Mouse (Mus musculus) midbrain, embryonic 14.5 days (tissue): ENCODE data around the gene Igfals. TPM values are rescaled to one million over a fixed set of nuclear protein-coding genes. Genes with fewer than 3 reads are reported as not detected.
A peak's percentile ranks its signal among the peaks of the same experiment; 100 is the strongest.

Source experiments
- ATAC-seq: fragments of 200-750 bp; cut with Nextera tagmentation; 2 replicates; pipeline ENCODE4 v1.8.0; 2017; ENCODE audit warnings: moderate number of reproducible peaks, moderate library complexity; ENCODE audit not compliant: low FRiP score, low TSS enrichment
- DNase-seq: peaks from one replicate; pipeline ENCODE4 v3.0.0-alpha.2; 2015
- H3K27ac ChIP-seq: fragments of 300-500 bp; sonication (generic); replicated peaks from 2 replicates; pipeline ENCODE4 v1.5.1; 2014; ENCODE audit warnings: mild to moderate bottlenecking, low read depth, low read length, moderate library complexity
- H3K27me3 ChIP-seq: fragments of 300-500 bp; sonication (generic); 2 replicates; pipeline ENCODE4 v1.6.1; 2014; ENCODE audit warnings: low read length, control low read depth, mixed read lengths; ENCODE audit not compliant: control insufficient read depth, insufficient read depth
- H3K36me3 ChIP-seq: fragments of 300-500 bp; sonication (generic); 2 replicates; pipeline ENCODE4 v1.6.1; 2014; ENCODE audit warnings: low read length, control low read depth; ENCODE audit not compliant: control insufficient read depth, insufficient read depth
- H3K4me1 ChIP-seq: fragments of 300-500 bp; sonication (generic); 2 replicates; pipeline ENCODE4 v1.6.1; 2014; ENCODE audit warnings: mild to moderate bottlenecking, antibody characterized with exemption, low read length, control low read depth; ENCODE audit not compliant: control insufficient read depth, insufficient read depth
- H3K4me2 ChIP-seq: fragments of 300-500 bp; sonication (generic); 2 replicates; pipeline ENCODE4 v1.6.1; 2014; ENCODE audit warnings: mild to moderate bottlenecking, low read length, moderate library complexity
- H3K4me3 ChIP-seq: fragments of 300-500 bp; sonication (generic); replicated peaks from 2 replicates; pipeline ENCODE4 v1.5.1; 2014; ENCODE audit warnings: low read depth, low read length
- H3K9ac ChIP-seq: fragments of 300-500 bp; sonication (generic); replicated peaks from 2 replicates; pipeline ENCODE4 v1.6.1; 2014; ENCODE audit warnings: mild to moderate bottlenecking, low read length, moderate library complexity
- H3K9me3 ChIP-seq: fragments of 300-500 bp; sonication (generic); 2 replicates; pipeline ENCODE4 v1.6.1; 2016; ENCODE audit warnings: low read length, control low read depth, mixed read lengths; ENCODE audit not compliant: control insufficient read depth
- WGBS: fragments of 180-500 bp; shearing (Covaris S2); extraction: QIAGEN DNeasy Blood & Tissue Kit; methylation state at CpG from one replicate; pipeline ENCODE4 v1.1.7; 2014; 5-methylcytosine and 5-hydroxymethylcytosine counted together
- polyA plus RNA-seq: library from polyadenylated mRNA; unstranded; fragments of >200 nt; fragmentation: Nextera tagmentation; extraction: Ambion mirVana; gene quantifications from 2 replicates; pipeline ENCODE4 v1.2.1, GENCODE M21; 2014

Igfals gene
- polyA plus RNA-seq = 0.18 TPM in 1 of 2 replicates, not detected in the other

- no peaks in the 10 kb centered on the region for H3K27me3 ChIP-seq
- ATAC-seq = no peak
- no peak within 1 kb of the TSS for H3K4me3 ChIP-seq
- no peak within 1 kb of the TSS for H3K9ac ChIP-seq
- peaks cover 47% of the 10 kb centered on the region for H3K36me3 ChIP-seq
- no peaks in the 10 kb centered on the region for H3K4me1 ChIP-seq
- no peak within 1 kb of the TSS for H3K4me2 ChIP-seq
- H3K9me3 ChIP-seq = no peaks in the 10 kb centered on the region
- DNase-seq = no peak
- 85% methylated on average over 8 of the region's 8 CpGs for WGBS
- H3K27ac ChIP-seq = no peak within 1 kb of the TSS
These were observed at the start of gene Igfals for GRCm38 (mm10) chr17:24865776-24866175. Gene Igfals (plus strand): TSS chr17:24865997.

GRCm38 (mm10) chr17:24817503-24817902, 48.3 kb upstream of the Igfals start:
- Histone ChIP-seq H3K9ac (no peak overlapping the region), H3K9me3 (no peaks in the 10 kb centered on the region), H3K4me1 (no peaks in the 10 kb centered on the region), H3K4me2 (no peak overlapping the region), H3K4me3 (no peak overlapping the region), H3K27ac (no peak overlapping the region), H3K36me3 (no peaks in the 10 kb centered on the region), H3K27me3 (no peaks in the 10 kb centered on the region)
- WGBS = 55% methylated on average over 1 of the region's 1 CpGs
- ATAC-seq (no peak), DNase-seq (peak; percentile 62)

- DNase-seq (no peak), ATAC-seq (no peak)
- Histone ChIP-seq H3K4me3 (no peak overlapping the region), H3K27ac (no peak overlapping the region), H3K27me3 (no peaks in the 10 kb centered on the region), H3K4me1 (no peaks in the 10 kb centered on the region), H3K4me2 (no peak overlapping the region), H3K9me3 (no peaks in the 10 kb centered on the region), H3K9ac (no peak overlapping the region), H3K36me3 (no peaks in the 10 kb centered on the region)
- 52% methylated on average over 6 of the region's 6 CpGs for WGBS
These were observed 47.6 kb upstream of the Igfals start for GRCm38 (mm10) chr17:24818172-24818571.

DNA sequence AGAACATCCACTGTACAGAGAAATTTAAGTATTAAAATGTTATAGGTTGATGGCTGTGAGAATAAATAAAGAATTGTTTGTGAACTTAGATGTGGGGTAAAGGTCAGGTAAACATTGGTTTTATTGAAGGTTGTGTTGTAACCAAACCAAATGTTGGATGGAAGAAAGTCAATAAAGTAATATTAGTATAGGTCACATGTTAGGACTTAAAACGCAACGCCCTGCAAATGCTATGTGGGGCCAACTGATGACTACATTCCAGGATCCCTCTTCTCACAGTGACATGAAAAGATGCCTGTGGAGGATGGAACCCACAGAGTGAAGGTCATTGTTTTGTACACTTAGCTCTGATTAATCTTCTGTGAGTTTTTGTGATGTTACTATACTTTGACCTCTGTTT, 46.3 kb upstream of the Igfals start:
- Histone ChIP-seq H3K9ac (no peak overlapping the region), H3K4me3 (no peak overlapping the region), H3K9me3 (no peaks in the 10 kb centered on the region), H3K4me2 (no peak overlapping the region), H3K36me3 (no peaks in the 10 kb centered on the region), H3K27me3 (no peaks in the 10 kb centered on the region), H3K27ac (no peak overlapping the region), H3K4me1 (no peaks in the 10 kb centered on the region)
- 78% methylated on average over 2 of the region's 2 CpGs for WGBS
- ATAC-seq (no peak), DNase-seq (no peak)

DNA sequence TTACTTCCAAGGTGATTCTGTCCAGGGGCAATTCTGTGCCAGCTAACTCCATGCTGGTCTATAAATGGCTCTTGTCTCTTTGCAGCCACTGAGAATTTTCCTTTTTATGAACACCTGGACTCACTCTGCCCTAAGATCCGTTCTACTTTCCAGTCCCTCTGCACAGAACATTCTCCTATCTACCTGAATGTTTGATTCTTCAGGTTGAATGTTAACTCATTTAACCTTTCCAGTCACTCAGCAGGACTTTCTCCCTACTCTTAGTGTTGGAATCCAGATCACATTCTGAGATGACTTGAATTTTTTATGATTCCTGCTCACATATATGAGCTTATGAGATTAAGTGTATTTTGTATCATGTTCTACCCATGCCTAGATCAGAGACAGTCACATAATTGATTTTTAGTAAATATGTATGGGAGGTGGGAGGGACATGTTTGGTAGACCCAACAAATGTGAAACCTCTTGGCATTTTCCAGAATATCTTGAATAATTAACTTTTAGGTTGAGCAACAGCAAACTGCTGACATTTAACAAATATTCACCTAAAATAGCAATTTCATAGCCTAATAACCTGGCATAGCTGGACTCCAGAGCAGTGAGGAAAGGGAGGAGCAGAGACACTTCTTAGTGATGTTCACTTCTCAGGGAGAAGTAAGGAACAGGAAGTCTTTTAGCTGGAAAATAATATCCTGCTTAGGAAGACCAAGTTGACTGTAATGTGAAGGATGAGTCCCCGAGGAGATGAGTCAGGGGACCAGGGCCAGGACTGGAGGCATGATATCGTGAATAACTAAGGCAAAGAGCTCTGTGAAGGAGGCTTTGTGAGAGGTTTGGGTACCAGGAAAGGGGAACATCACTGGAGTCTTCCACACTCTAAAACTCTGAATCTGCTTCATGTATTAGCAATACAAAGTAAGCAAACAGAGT, 44.2 kb upstream of the Igfals start:
- Histone ChIP-seq H3K4me2 (no peak overlapping the region), H3K9me3 (no peaks in the 10 kb centered on the region), H3K27me3 (no peaks in the 10 kb centered on the region), H3K4me1 (no peaks in the 10 kb centered on the region), H3K27ac (no peak overlapping the region), H3K9ac (no peak overlapping the region), H3K4me3 (no peak overlapping the region), H3K36me3 (no peaks in the 10 kb centered on the region)
- DNase-seq = no peak
- 57% methylated on average over 3 of the region's 3 CpGs for WGBS
- ATAC-seq = no peak

- no peak for ATAC-seq
- Histone ChIP-seq H3K36me3 (no peaks in the 10 kb centered on the region), H3K9me3 (no peaks in the 10 kb centered on the region), H3K4me3 (no peak within 1 kb of the TSS), H3K27ac (no peak within 1 kb of the TSS), H3K9ac (no peak within 1 kb of the TSS), H3K27me3 (no peaks in the 10 kb centered on the region), H3K4me2 (no peak within 1 kb of the TSS), H3K4me1 (no peaks in the 10 kb centered on the region)
- 70% methylated on average over 8 of the region's 8 CpGs for WGBS
- no peak for DNase-seq
These were observed 26.0 kb upstream of the Igfals start, which contains the start of gene Hagh for GRCm38 (mm10) chr17:24839842-24840241. Gene Hagh (plus strand): TSS chr17:24840143.

- H3K4me1 ChIP-seq = no peaks in the 10 kb centered on the region
- no peak overlapping the region for H3K4me3 ChIP-seq
- ATAC-seq = no peak
These were observed 25.5 kb upstream of the Igfals start for GRCm38 (mm10) chr17:24840341-24840740.

GRCm38 (mm10) chr17:24841133-24841532, 24.7 kb upstream of the Igfals start:
- H3K9me3 ChIP-seq = no peaks in the 10 kb centered on the region
- H3K4me1 ChIP-seq = no peaks in the 10 kb centered on the region
- H3K4me2 ChIP-seq = no peak overlapping the region
- ATAC-seq = no peak
- H3K27me3 ChIP-seq = no peaks in the 10 kb centered on the region
- 56% methylated on average over 4 of the region's 4 CpGs for WGBS
- no peak overlapping the region for H3K9ac ChIP-seq
- no peak overlapping the region for H3K27ac ChIP-seq
- DNase-seq = peak; percentile 2
- H3K4me3 ChIP-seq = no peak overlapping the region
- no peaks in the 10 kb centered on the region for H3K36me3 ChIP-seq

More at GRCm38 (mm10) chr17:24840341-24840740, 25.5 kb upstream of the Igfals start:
- Histone ChIP-seq H3K27ac (no peak overlapping the region), H3K36me3 (no peaks in the 10 kb centered on the region), H3K4me2 (no peak overlapping the region), H3K27me3 (no peaks in the 10 kb centered on the region), H3K9me3 (no peaks in the 10 kb centered on the region), H3K9ac (no peak overlapping the region)
- no peak for DNase-seq
- 69% methylated on average over 5 of the region's 5 CpGs for WGBS

- no peaks in the 10 kb centered on the region for H3K27me3 ChIP-seq
- 58% methylated on average over 2 of the region's 2 CpGs for WGBS
- no peaks in the 10 kb centered on the region for H3K9me3 ChIP-seq
- no peaks in the 10 kb centered on the region for H3K4me1 ChIP-seq
- no peaks in the 10 kb centered on the region for H3K36me3 ChIP-seq
- no peak overlapping the region for H3K4me3 ChIP-seq
- no peak for ATAC-seq
- no peak overlapping the region for H3K9ac ChIP-seq
- H3K4me2 ChIP-seq = no peak overlapping the region
- no peak overlapping the region for H3K27ac ChIP-seq
- DNase-seq = no peak
These were observed 23.2 kb upstream of the Igfals start for GRCm38 (mm10) chr17:24842631-24843030.
